Mouse (Mus musculus) fibroblast of lung, adult 2 months (primary cell): Measurements from ENCODE around the gene Ociad2.
A peak's percentile ranks its signal among the peaks of the same experiment; 100 is the strongest.

Source experiments
- DNase-seq: peaks from one replicate; pipeline ENCODE4 v3.0.0-alpha.2; 2011; ENCODE audit warnings: low read depth

The Ociad2 gene

GRCm38 (mm10) chr5:73304507-73304906, 36.3 kb downstream of the Ociad2 start:
- DNase-seq = no peak

- DNase-seq = no peak
Measured at GRCm38 (mm10) chr5:73301601-73302307, 39.1 kb downstream of the Ociad2 start.

- no peak for DNase-seq
Measured at GRCm38 (mm10) chr5:73295916-73296315, 44.9 kb downstream of the Ociad2 start.

GRCm38 (mm10) chr5:73295016-73295415, 45.8 kb downstream of the Ociad2 start:
- DNase-seq = no peak

- no peak for DNase-seq
Measured at GRCm38 (mm10) chr5:73293458-73293827, 47.4 kb downstream of the Ociad2 start.

GRCm38 (mm10) chr5:73292502-73293457, 48.0 kb downstream of the Ociad2 start, which contains the start of gene Ociad1:
Gene Ociad1, plus strand, starts transcription at chr5:73292784.
- DNase-seq = peak; percentile 91

- no peak for DNase-seq
Measured at GRCm38 (mm10) chr5:73289900-73290299, 50.9 kb downstream of the Ociad2 start.

GRCm38 (mm10) chr5:73286603-73287002, 54.2 kb downstream of the Ociad2 start:
- DNase-seq = no peak

GRCm38 (mm10) chr5:73285470-73285978, 55.3 kb downstream of the Ociad2 start:
- no peak for DNase-seq

- no peak for DNase-seq
Measured at GRCm38 (mm10) chr5:73284046-73284445, 56.8 kb downstream of the Ociad2 start.

GRCm38 (mm10) chr5:73280567-73280850, 60.3 kb downstream of the Ociad2 start:
- no peak for DNase-seq

- no peak for DNase-seq
Measured at GRCm38 (mm10) chr5:73279732-73280566, 60.9 kb downstream of the Ociad2 start.

- no peak for DNase-seq
Measured at GRCm38 (mm10) chr5:73279190-73279589, 61.6 kb downstream of the Ociad2 start.

- no peak for DNase-seq
Measured at GRCm38 (mm10) chr5:73274941-73275340, 65.9 kb downstream of the Ociad2 start.

GRCm38 (mm10) chr5:73273171-73273570, 67.7 kb downstream of the Ociad2 start:
- DNase-seq = no peak
